Mouse (Mus musculus): ENCODE measurements at regions not wholly inside any gene's neighbourhood (a gene's known extent, or its start where the extent isn't known, plus 50 kb on each side); places are given as distances from the start of the nearest gene placed in this dataset.

GRCm38 (mm10) chr9:80930628-80931027, 465.3 kb upstream of the Impg1 start:
- TF ChIP-seq CTCF (IDR thresholded peaks at IDR 0.05; ENCODE audit: control insufficient read depth, insufficient read depth, insufficient read length): no peak
- TF ChIP-seq USF1 (IDR thresholded peaks at IDR 0.05; ENCODE audit: low read depth): no peak
- no peak for TF ChIP-seq MYOD1 (IDR thresholded peaks at IDR 0.05; ENCODE audit: control insufficient read depth, insufficient read length, low read depth)
- TF ChIP-seq MAX (IDR thresholded peaks at IDR 0.05): no peak
- TF ChIP-seq CEBPB (IDR thresholded peaks at IDR 0.05; ENCODE audit: low read depth): no peak
- TF ChIP-seq MYOG (IDR thresholded peaks at IDR 0.05; ENCODE audit: control insufficient read depth, extremely low read depth, insufficient read length): no peak

Measured in C2C12 (cell line).